Mouse (Mus musculus) heart, embryonic 16.5 days (tissue): ENCODE measurements around the gene Arhgap8. TPM values are rescaled to one million over a fixed set of nuclear protein-coding genes. Genes with fewer than 3 reads are reported as not detected.
"Not testable (repeated sequence)": the region's sequence is repeated elsewhere in the genome, so short reads cannot be mapped to it uniquely, and the experiment has no call there.

ENCODE experiments used
- ATAC-seq: fragments of 200-750 bp; cut with Nextera tagmentation; replicated peaks from 2 replicates; pipeline ENCODE4 v1.8.0; 2017; ENCODE audit warnings: moderate number of reproducible peaks; ENCODE audit not compliant: insufficient read depth, low FRiP score; ENCODE audit errors: extremely low read depth
- H3K27ac ChIP-seq: fragments of 300-500 bp; sonication (generic); 2 replicates; pipeline ENCODE4 v1.5.1; 2014; ENCODE audit warnings: mild to moderate bottlenecking, low read length, control low read depth, moderate library complexity
- H3K27me3 ChIP-seq: fragments of 300-500 bp; sonication (generic); 2 replicates; pipeline ENCODE4 v1.6.1; 2014; ENCODE audit warnings: low read length, mixed read lengths; ENCODE audit not compliant: control insufficient read depth, insufficient read depth
- H3K36me3 ChIP-seq: fragments of 300-500 bp; sonication (generic); 2 replicates; pipeline ENCODE4 v1.6.1; 2014; ENCODE audit not compliant: control insufficient read depth, insufficient read depth
- H3K4me1 ChIP-seq: fragments of 300-500 bp; sonication (generic); 2 replicates; pipeline ENCODE4 v1.6.1; 2014; ENCODE audit warnings: low read length, mixed read lengths; ENCODE audit not compliant: control insufficient read depth, insufficient read depth
- H3K4me2 ChIP-seq: fragments of 300-500 bp; sonication (generic); 2 replicates; pipeline ENCODE4 v1.6.1; 2014; ENCODE audit warnings: low read depth, mild to moderate bottlenecking, control low read depth, low read length
- H3K4me3 ChIP-seq: fragments of 300-500 bp; sonication (generic); 2 replicates; pipeline ENCODE4 v1.5.1; 2014; ENCODE audit warnings: mild to moderate bottlenecking, control low read depth, low read length
- H3K9ac ChIP-seq: fragments of 300-500 bp; sonication (generic); 2 replicates; pipeline ENCODE4 v1.6.1; 2014; ENCODE audit warnings: low read length, control low read depth
- H3K9me3 ChIP-seq: fragments of 300-500 bp; sonication (generic); replicated peaks from 2 replicates; pipeline ENCODE4 v1.6.1; 2016; ENCODE audit warnings: low read length; ENCODE audit not compliant: control insufficient read depth
- WGBS: fragments of 180-500 bp; shearing (Covaris S2); extraction: QIAGEN DNeasy Blood & Tissue Kit; methylation state at CpG from one replicate; pipeline ENCODE4 v1.1.7; 2014; 5-methylcytosine and 5-hydroxymethylcytosine counted together
- polyA plus RNA-seq: library from polyadenylated mRNA; unstranded; fragments of >200 nt; fragmentation: Nextera tagmentation; extraction: Ambion mirVana; gene quantifications from 2 replicates; pipeline ENCODE4 v1.2.1, GENCODE M21; 2015

Arhgap8 gene
- polyA plus RNA-seq, 1 experiment from 2014 or later = 10.1 TPM

- not testable (repeated sequence) for H3K9me3 ChIP-seq, H3K36me3 ChIP-seq, H3K4me3 ChIP-seq, H3K27me3 ChIP-seq, H3K9ac ChIP-seq, H3K27ac ChIP-seq, H3K4me2 ChIP-seq, ATAC-seq
- peaks cover 12% of the 10 kb centered on the region for H3K4me1 ChIP-seq
- whole genome bisulfite sequencing = 82% methylated on average over 1 of the region's 1 CpGs
Measured at GRCm38 (mm10) chr15:84723656-84724055, 3.8 kb downstream of the Arhgap8 start.

GRCm38 (mm10) chr15:84724199-84724598, 4.3 kb downstream of the Arhgap8 start:
- ATAC-seq = no peak
- Histone ChIP-seq H3K36me3 (no peaks in the 10 kb centered on the region), H3K9me3 (no peaks in the 10 kb centered on the region), H3K4me3 (no peak overlapping the region), H3K9ac (no peak overlapping the region), H3K27me3 (no peaks in the 10 kb centered on the region; the same call in none of the 2 replicates), H3K4me1 (peaks cover 12% of the 10 kb centered on the region), H3K4me2 (no peak overlapping the region), H3K27ac (no peak overlapping the region)
- 64% methylated on average over 4 of the region's 4 CpGs for WGBS

- 62% methylated on average over 6 of the region's 6 CpGs for WGBS
- Histone ChIP-seq H3K9ac (no peak overlapping the region), H3K4me2 (no peak overlapping the region), H3K9me3 (no peaks in the 10 kb centered on the region; the same call in 1 of the 2 replicates), H3K27me3 (no peaks in the 10 kb centered on the region), H3K27ac (no peak overlapping the region), H3K4me1 (peaks cover 9% of the 10 kb centered on the region; the same call in 1 of the 2 replicates), H3K36me3 (no peaks in the 10 kb centered on the region), H3K4me3 (no peak overlapping the region)
- ATAC-seq = no peak
Measured at GRCm38 (mm10) chr15:84729685-84730084, 9.8 kb downstream of the Arhgap8 start.

- no peaks in the 10 kb centered on the region for H3K27me3 ChIP-seq
- ATAC-seq = no peak
- peaks cover 9% of the 10 kb centered on the region; the same call in 1 of the 2 replicates for H3K4me1 ChIP-seq
- H3K9me3 ChIP-seq = no peaks in the 10 kb centered on the region; the same call in 1 of the 2 replicates
- 5% methylated on average over 1 of the region's 1 CpGs for WGBS
- no peaks in the 10 kb centered on the region for H3K36me3 ChIP-seq
- no peak overlapping the region for H3K4me3 ChIP-seq
- no peak overlapping the region for H3K27ac ChIP-seq
- H3K4me2 ChIP-seq = no peak overlapping the region
- H3K9ac ChIP-seq = no peak overlapping the region
Measured at GRCm38 (mm10) chr15:84730893-84731292, 11.0 kb downstream of the Arhgap8 start.

GRCm38 (mm10) chr15:84731676-84732424, 12.0 kb downstream of the Arhgap8 start:
- Histone ChIP-seq H3K27me3 (no peaks in the 10 kb centered on the region), H3K9me3 (no peaks in the 10 kb centered on the region; the same call in 1 of the 2 replicates), H3K27ac (no peak overlapping the region), H3K4me3 (no peak overlapping the region), H3K9ac (no peak overlapping the region), H3K4me2 (no peak overlapping the region), H3K4me1 (peaks cover 9% of the 10 kb centered on the region; the same call in 1 of the 2 replicates), H3K36me3 (no peaks in the 10 kb centered on the region)
- WGBS = 55% methylated on average over 18 of the region's 18 CpGs
- ATAC-seq = no peak

- Histone ChIP-seq H3K4me3 (no peak overlapping the region), H3K27me3 (no peaks in the 10 kb centered on the region), H3K9ac (no peak overlapping the region), H3K4me2 (no peak overlapping the region), H3K9me3 (no peaks in the 10 kb centered on the region; the same call in 1 of the 2 replicates), H3K4me1 (peaks cover 9% of the 10 kb centered on the region; the same call in 1 of the 2 replicates), H3K36me3 (no peaks in the 10 kb centered on the region), H3K27ac (no peak overlapping the region)
- no peak for ATAC-seq
- 68% methylated on average over 4 of the region's 4 CpGs for WGBS
Measured at GRCm38 (mm10) chr15:84732425-84732749, 12.5 kb downstream of the Arhgap8 start.

GRCm38 (mm10) chr15:84736346-84736993, 16.6 kb downstream of the Arhgap8 start:
- no peak overlapping the region for H3K4me3 ChIP-seq
- H3K9me3 ChIP-seq = no peaks in the 10 kb centered on the region
- no peak overlapping the region for H3K27ac ChIP-seq
- H3K27me3 ChIP-seq = no peaks in the 10 kb centered on the region
- peaks cover 2% of the 10 kb centered on the region; the same call in 1 of the 2 replicates for H3K4me1 ChIP-seq
- ATAC-seq = no peak
- WGBS = 66% methylated on average over 11 of the region's 11 CpGs
- H3K36me3 ChIP-seq = no peaks in the 10 kb centered on the region
- no peak overlapping the region for H3K9ac ChIP-seq
- H3K4me2 ChIP-seq = no peak overlapping the region

- no peak for ATAC-seq
- H3K9me3 ChIP-seq = no peaks in the 10 kb centered on the region
- no peak overlapping the region for H3K9ac ChIP-seq
- H3K4me1 ChIP-seq = peaks cover 2% of the 10 kb centered on the region; the same call in 1 of the 2 replicates
- H3K27me3 ChIP-seq = no peaks in the 10 kb centered on the region
- no peak overlapping the region for H3K4me3 ChIP-seq
- H3K4me2 ChIP-seq = no peak overlapping the region
- WGBS = 34% methylated on average over 2 of the region's 4 CpGs
- H3K27ac ChIP-seq = no peak overlapping the region
- no peaks in the 10 kb centered on the region for H3K36me3 ChIP-seq
Measured at GRCm38 (mm10) chr15:84736994-84737346, 17.1 kb downstream of the Arhgap8 start.

- no peak overlapping the region for H3K27ac ChIP-seq
- no peaks in the 10 kb centered on the region for H3K9me3 ChIP-seq
- no peak overlapping the region for H3K4me2 ChIP-seq
- no peak for ATAC-seq
- H3K9ac ChIP-seq = no peak overlapping the region
- H3K36me3 ChIP-seq = no peaks in the 10 kb centered on the region
- H3K4me1 ChIP-seq = no peaks in the 10 kb centered on the region
- H3K27me3 ChIP-seq = no peaks in the 10 kb centered on the region
- H3K4me3 ChIP-seq = no peak overlapping the region
- 86% methylated on average over 7 of the region's 7 CpGs for WGBS
Measured at GRCm38 (mm10) chr15:84738246-84738645, 18.4 kb downstream of the Arhgap8 start.
